30 mouse cellular contexts compared by ENCODE assay signal in genomic region chr12:84748134-84748533, GRCm38 (mm10). TPM values are rescaled to one million over a fixed set of nuclear protein-coding genes. Genes with fewer than 3 reads are reported as not detected.
DNase-seq lines count a peak whose midpoint lies in the region; ATAC-seq and TF ChIP-seq lines count a peak whose summit lies in the region.
"Had no signal": no experiment of that assay in that cellular context is flagged by ENCODE, and none has a peak within 500 bp of the region (broad histone marks: within the 10 kb centered on the region; RNA-seq: fewer than 3 reads in every experiment).

No protein-coding gene starts in this region.

- no peaks in the 10 kb centered on the region for H3K79me2 ChIP-seq in liver, adult 2 months (ENCODE audit: control insufficient read depth, insufficient read depth, low read length)

- no peak for ATAC-seq in liver, embryonic 12.5 days
- ATAC-seq in megakaryocyte, adult 5-6 weeks (ENCODE audit: poor library complexity, severe bottlenecking), result peak; percentile 82
- ATAC-seq in forebrain, embryonic 16.5 days, result no peak
- ATAC-seq: activated CD4-positive, CD25-positive, alpha-beta regulatory T cell, adult 4 months; intestine, embryonic 15.5 days had no signal

- no peak for TF ChIP-seq CTCF in liver, adult 2 months (IDR thresholded peaks at IDR 0.05; ENCODE audit: low read depth, low read length)

- H3K36me3 ChIP-seq in liver, adult 2 months (ENCODE audit: control insufficient read depth, insufficient read depth, low read length), result no peaks in the 10 kb centered on the region
- H3K36me3 ChIP-seq in liver, embryonic 12.5 days, result no peaks in the 10 kb centered on the region
- H3K36me3 ChIP-seq in forebrain, embryonic 16.5 days (ENCODE audit: control insufficient read depth, insufficient read depth), result no peaks in the 10 kb centered on the region
- H3K36me3 ChIP-seq: heart, embryonic 10.5 days; hindbrain, embryonic 15.5 days; intestine, embryonic 15.5 days; limb, embryonic 15.5 days had no signal

- peak; percentile 29 for DNase-seq in liver, adult 2 months (ENCODE audit: extremely low read depth, low read depth, low spot score)
- peak; percentile 32 for DNase-seq in 416B (ENCODE audit: low read depth)
- peak; percentile 62 for DNase-seq in adipocyte (ENCODE audit: low spot score)
- DNase-seq in frontal cortex, postnatal 10 days (ENCODE audit: low spot score in 2 of 2), result no peak
- DNase-seq: adrenal gland, postnatal 14 days; cerebellum, adult 9-11 months; kidney, adult 8-10 months; kidney, postnatal 10 days; left cerebral cortex, postnatal 4 days; midbrain, embryonic 14.5 days; right cerebral cortex, adult 18-20 months; right cerebral cortex, postnatal 4 days; thymus, adult 18-20 months; thymus, postnatal 36 days had no signal

- no peak overlapping the region for H3K4me2 ChIP-seq in liver, embryonic 12.5 days
- H3K4me2 ChIP-seq in forebrain, embryonic 16.5 days (ENCODE audit: low read length), result no peak overlapping the region
- H3K4me2 ChIP-seq: hindbrain, embryonic 15.5 days; intestine, embryonic 15.5 days; limb, embryonic 15.5 days had no signal

- TF ChIP-seq POLR2A in liver, adult 2 months (IDR thresholded peaks at IDR 0.05; ENCODE audit: extremely low read depth, insufficient read depth, low read length), result no peak

- no peak overlapping the region for H3K9ac ChIP-seq in liver, adult 2 months (ENCODE audit: low read depth, low read length)
- H3K9ac ChIP-seq in liver, embryonic 12.5 days, result no peak overlapping the region
- no peak overlapping the region for H3K9ac ChIP-seq in forebrain, embryonic 16.5 days (replicated peaks; ENCODE audit: low read depth, low read length)
- H3K9ac ChIP-seq: hindbrain, embryonic 15.5 days; intestine, embryonic 15.5 days; limb, embryonic 15.5 days had no signal

- 56% methylated on average over 3 of the region's 3 CpGs for WGBS in liver, adult 2 months
- 33% methylated on average over 3 of the region's 3 CpGs for WGBS in liver, embryonic 12.5 days (ENCODE audit: insufficient replicate concordance)
- WGBS in forebrain, embryonic 16.5 days, result 73% methylated on average over 3 of the region's 3 CpGs

- H3K4me3 ChIP-seq in liver, adult 2 months (ENCODE audit: insufficient read depth, low read depth, low read length), result no peak overlapping the region
- no peak overlapping the region for H3K4me3 ChIP-seq in liver, embryonic 12.5 days
- H3K4me3 ChIP-seq in forebrain, embryonic 16.5 days (replicated peaks; ENCODE audit: low read length), result no peak overlapping the region
- H3K4me3 ChIP-seq: heart, embryonic 10.5 days; hindbrain, embryonic 15.5 days; intestine, embryonic 15.5 days; left cerebral cortex, adult 2 months; limb, embryonic 15.5 days; megakaryocyte, embryonic 14.5 days had no signal

- no peaks in the 10 kb centered on the region for H3K27me3 ChIP-seq in liver, adult 2 months (ENCODE audit: control insufficient read depth, insufficient read depth, low read length)
- peaks cover 9% of the 10 kb centered on the region; the same call in 1 of the 2 replicates for H3K27me3 ChIP-seq in liver, embryonic 12.5 days (replicated peaks)
- no peaks in the 10 kb centered on the region for H3K27me3 ChIP-seq in forebrain, embryonic 16.5 days (replicated peaks; ENCODE audit: control insufficient read depth, insufficient read depth, low read length)
- H3K27me3 ChIP-seq: hindbrain, embryonic 15.5 days; intestine, embryonic 15.5 days; limb, embryonic 15.5 days had no signal

- no peaks in the 10 kb centered on the region for H3K9me3 ChIP-seq in liver, embryonic 12.5 days (replicated peaks)
- H3K9me3 ChIP-seq in forebrain, embryonic 16.5 days (ENCODE audit: control insufficient read depth, low read length), result no peaks in the 10 kb centered on the region
- H3K9me3 ChIP-seq: heart, embryonic 10.5 days; hindbrain, embryonic 15.5 days; intestine, embryonic 15.5 days; limb, embryonic 15.5 days; megakaryocyte, embryonic 14.5 days had no signal

- H3K4me1 ChIP-seq in liver, adult 2 months (ENCODE audit: control insufficient read depth, insufficient read depth, low read length), result no peaks in the 10 kb centered on the region
- no peaks in the 10 kb centered on the region for H3K4me1 ChIP-seq in liver, embryonic 12.5 days
- H3K4me1 ChIP-seq in forebrain, embryonic 16.5 days (replicated peaks; ENCODE audit: control insufficient read depth, insufficient read depth, low read length), result peaks cover 19% of the 10 kb centered on the region
- H3K4me1 ChIP-seq: intestine, embryonic 15.5 days had no signal

- no peak overlapping the region for H3K27ac ChIP-seq in liver, adult 2 months (replicated peaks; ENCODE audit: insufficient read depth, low read depth, low read length)
- H3K27ac ChIP-seq in liver, embryonic 12.5 days, result no peak overlapping the region
- no peak overlapping the region for H3K27ac ChIP-seq in forebrain, embryonic 16.5 days (ENCODE audit: low read length)
- H3K27ac ChIP-seq: heart, embryonic 10.5 days; hindbrain, embryonic 15.5 days; intestine, embryonic 15.5 days; left cerebral cortex, adult 2 months; limb, embryonic 15.5 days had no signal

RNA-seq across cellular contexts. Expression of gene Npc2, which starts 24.8 kb away (rescaled TPM):
- total RNA-seq in liver, adult 2 months (2014; rRNA removed), result 40.2 and 53.6 TPM in 2 replicates
- 83.2 and 85.8 TPM in 2 replicates for polyA plus RNA-seq in liver, adult 2 months (2012; rRNA removed)
- polyA plus RNA-seq in liver, embryonic 12.5 days (2016; fragmentation: Nextera tagmentation; extraction: Ambion mirVana), result 23.6 and 24.0 TPM in 2 replicates
- 269 and 281 TPM in 2 replicates for total RNA-seq in megakaryocyte, adult 5-6 weeks (2015)
- total RNA-seq in megakaryocyte, adult 5-6 weeks (2017), result 190 and 192 TPM in 2 replicates
- 76.8 and 80.8 TPM in 2 replicates for polyA plus RNA-seq in forebrain, embryonic 16.5 days (2015; fragmentation: Nextera tagmentation; extraction: Ambion mirVana)

RNA-seq across cellular contexts. Expression of gene Isca2, which starts 24.9 kb away (rescaled TPM):
- 41.4 and 44.0 TPM in 2 replicates for total RNA-seq in liver, adult 2 months (2014; rRNA removed)
- 48.2 and 54.3 TPM in 2 replicates for polyA plus RNA-seq in liver, adult 2 months (2012; rRNA removed)
- 116 and 123 TPM in 2 replicates for polyA plus RNA-seq in liver, embryonic 12.5 days (2016; fragmentation: Nextera tagmentation; extraction: Ambion mirVana)
- total RNA-seq in megakaryocyte, adult 5-6 weeks (2015), result 88.9 and 93.6 TPM in 2 replicates
- 43.9 and 45.8 TPM in 2 replicates for total RNA-seq in megakaryocyte, adult 5-6 weeks (2017)
- polyA plus RNA-seq in forebrain, embryonic 16.5 days (2015; fragmentation: Nextera tagmentation; extraction: Ambion mirVana), result 108 and 141 TPM in 2 replicates

RNA-seq across cellular contexts. Expression of gene Syndig1l, which starts 49.5 kb away (rescaled TPM):
- not detected in 2 replicates for total RNA-seq in liver, adult 2 months (2014; rRNA removed)
- not detected in 2 replicates for polyA plus RNA-seq in liver, adult 2 months (2012; rRNA removed)
- not detected in 2 replicates for polyA plus RNA-seq in liver, embryonic 12.5 days (2016; fragmentation: Nextera tagmentation; extraction: Ambion mirVana)
- not detected in 2 replicates for total RNA-seq in megakaryocyte, adult 5-6 weeks (2015)
- total RNA-seq in megakaryocyte, adult 5-6 weeks (2017), result not detected in 2 replicates
- 3.4 and 4.2 TPM in 2 replicates for polyA plus RNA-seq in forebrain, embryonic 16.5 days (2015; fragmentation: Nextera tagmentation; extraction: Ambion mirVana)
- total RNA-seq: adrenal gland, postnatal 14 days; gastrocnemius, adult 18-20 months; gastrocnemius, postnatal 4 days; hematopoietic stem cell, adult 5-6 weeks had no signal
- polyA plus RNA-seq: activated CD4-positive, CD25-positive, alpha-beta regulatory T cell, adult 4 months; embryonic facial prominence, embryonic 11.5 days; heart, embryonic 16.5 days; limb, embryonic 15.5 days; lung, embryonic 16.5 days had no signal

Comparison
In these comparisons a context has a peak if more than half of its experiments do, and no peak if none do; other contexts are left out.
1. DNase-seq: peak in liver, adult 2 months (single experiment), 416B (single experiment) and adipocyte (single experiment); none in frontal cortex, postnatal 10 days (0 of 2).